Mouse (Mus musculus): Measurements from ENCODE around the gene Rnft1. TPM values are rescaled to one million over a fixed set of nuclear protein-coding genes. Genes with fewer than 3 reads are reported as not detected.

Gene Rnft1
- polyA plus RNA-seq, 1 experiment from 2014 or later = 52.4 TPM

GRCm38 (mm10) chr11:86500795-86501194, 16.3 kb downstream of the Rnft1 start:
- Histone ChIP-seq H3K4me3 (ENCODE audit: low read depth, low read length) (no peak overlapping the region), H3K27me3 (ENCODE audit: control insufficient read depth, insufficient read depth, low read length) (no peaks in the 10 kb centered on the region), H3K4me1 (ENCODE audit: control insufficient read depth, insufficient read depth, low read length) (no peaks in the 10 kb centered on the region), H3K27ac (ENCODE audit: low read length) (no peak overlapping the region), H3K9me3 (ENCODE audit: control insufficient read depth, low read depth, low read length) (no peaks in the 10 kb centered on the region), H3K9ac (replicated peaks; ENCODE audit: low read depth, low read length) (no peak overlapping the region), H3K36me3 (ENCODE audit: control insufficient read depth, insufficient read depth, low read length) (peaks cover 48% of the 10 kb centered on the region), H3K4me2 (replicated peaks; ENCODE audit: low read depth, low read length) (no peak overlapping the region)
- no peak for ATAC-seq (ENCODE audit: insufficient number of reproducible peaks, insufficient read depth, low FRiP score, low read depth)
- 67% methylated on average over 1 of the region's 1 CpGs for WGBS

GRCm38 (mm10) chr11:86503121-86503520, 18.7 kb downstream of the Rnft1 start:
- Histone ChIP-seq H3K4me1 (ENCODE audit: control insufficient read depth, insufficient read depth, low read length) (no peaks in the 10 kb centered on the region), H3K9ac (replicated peaks; ENCODE audit: low read depth, low read length) (no peak overlapping the region), H3K9me3 (ENCODE audit: control insufficient read depth, low read depth, low read length) (no peaks in the 10 kb centered on the region), H3K27ac (ENCODE audit: low read length) (no peak overlapping the region), H3K4me2 (replicated peaks; ENCODE audit: low read depth, low read length) (no peak overlapping the region), H3K27me3 (ENCODE audit: control insufficient read depth, insufficient read depth, low read length) (no peaks in the 10 kb centered on the region), H3K4me3 (ENCODE audit: low read depth, low read length) (no peak overlapping the region), H3K36me3 (ENCODE audit: control insufficient read depth, insufficient read depth, low read length) (peaks cover 50% of the 10 kb centered on the region)
- 85% methylated on average over 2 of the region's 2 CpGs for WGBS
- ATAC-seq (ENCODE audit: insufficient number of reproducible peaks, insufficient read depth, low FRiP score, low read depth) = no peak

GRCm38 (mm10) chr11:86507334-86507733, 22.9 kb downstream of the Rnft1 start:
- Histone ChIP-seq H3K27ac (ENCODE audit: low read length) (no peak overlapping the region), H3K27me3 (ENCODE audit: control insufficient read depth, insufficient read depth, low read length) (no peaks in the 10 kb centered on the region), H3K9ac (replicated peaks; ENCODE audit: low read depth, low read length) (no peak overlapping the region), H3K36me3 (ENCODE audit: control insufficient read depth, insufficient read depth, low read length) (peaks cover 72% of the 10 kb centered on the region), H3K4me3 (ENCODE audit: low read depth, low read length) (no peak overlapping the region), H3K9me3 (ENCODE audit: control insufficient read depth, low read depth, low read length) (no peaks in the 10 kb centered on the region), H3K4me1 (ENCODE audit: control insufficient read depth, insufficient read depth, low read length) (no peaks in the 10 kb centered on the region), H3K4me2 (replicated peaks; ENCODE audit: low read depth, low read length) (no peak overlapping the region)
- 58% methylated on average over 2 of the region's 2 CpGs for WGBS
- no peak for ATAC-seq (ENCODE audit: insufficient number of reproducible peaks, insufficient read depth, low FRiP score, low read depth)

GRCm38 (mm10) chr11:86507991-86508390, 23.5 kb downstream of the Rnft1 start:
- Histone ChIP-seq H3K36me3 (ENCODE audit: control insufficient read depth, insufficient read depth, low read length) (peaks cover 71% of the 10 kb centered on the region), H3K4me3 (ENCODE audit: low read depth, low read length) (no peak overlapping the region), H3K4me2 (replicated peaks; ENCODE audit: low read depth, low read length) (no peak overlapping the region), H3K27me3 (ENCODE audit: control insufficient read depth, insufficient read depth, low read length) (no peaks in the 10 kb centered on the region), H3K9me3 (ENCODE audit: control insufficient read depth, low read depth, low read length) (no peaks in the 10 kb centered on the region), H3K27ac (ENCODE audit: low read length) (no peak overlapping the region), H3K9ac (replicated peaks; ENCODE audit: low read depth, low read length) (no peak overlapping the region), H3K4me1 (ENCODE audit: control insufficient read depth, insufficient read depth, low read length) (no peaks in the 10 kb centered on the region)
- no peak for ATAC-seq (ENCODE audit: insufficient number of reproducible peaks, insufficient read depth, low FRiP score, low read depth)
- 95% methylated on average over 2 of the region's 2 CpGs for WGBS

- no peak overlapping the region for H3K27ac ChIP-seq (ENCODE audit: low read length)
- no peak for ATAC-seq (ENCODE audit: insufficient number of reproducible peaks, insufficient read depth, low FRiP score, low read depth)
- WGBS = 82% methylated on average over 3 of the region's 3 CpGs
- no peaks in the 10 kb centered on the region for H3K4me1 ChIP-seq (ENCODE audit: control insufficient read depth, insufficient read depth, low read length)
- no peak overlapping the region for H3K9ac ChIP-seq (replicated peaks; ENCODE audit: low read depth, low read length)
- no peak overlapping the region for H3K4me2 ChIP-seq (replicated peaks; ENCODE audit: low read depth, low read length)
- H3K4me3 ChIP-seq (ENCODE audit: low read depth, low read length) = no peak overlapping the region
- H3K36me3 ChIP-seq (ENCODE audit: control insufficient read depth, insufficient read depth, low read length) = peaks cover 65% of the 10 kb centered on the region
- H3K27me3 ChIP-seq (ENCODE audit: control insufficient read depth, insufficient read depth, low read length) = no peaks in the 10 kb centered on the region
- H3K9me3 ChIP-seq (ENCODE audit: control insufficient read depth, low read depth, low read length) = no peaks in the 10 kb centered on the region
These were observed 32.2 kb downstream of the Rnft1 start for GRCm38 (mm10) chr11:86516620-86517019.

GRCm38 (mm10) chr11:86517229-86517628, 32.8 kb downstream of the Rnft1 start:
- ATAC-seq (ENCODE audit: insufficient number of reproducible peaks, insufficient read depth, low FRiP score, low read depth) = no peak
- no peaks in the 10 kb centered on the region for H3K27me3 ChIP-seq (ENCODE audit: control insufficient read depth, insufficient read depth, low read length)
- H3K9me3 ChIP-seq (ENCODE audit: control insufficient read depth, low read depth, low read length) = no peaks in the 10 kb centered on the region
- H3K4me2 ChIP-seq (replicated peaks; ENCODE audit: low read depth, low read length) = no peak overlapping the region
- no peak overlapping the region for H3K4me3 ChIP-seq (ENCODE audit: low read depth, low read length)
- H3K9ac ChIP-seq (replicated peaks; ENCODE audit: low read depth, low read length) = no peak overlapping the region
- WGBS = 88% methylated on average over 3 of the region's 3 CpGs
- H3K36me3 ChIP-seq (ENCODE audit: control insufficient read depth, insufficient read depth, low read length) = peaks cover 65% of the 10 kb centered on the region
- H3K27ac ChIP-seq (ENCODE audit: low read length) = no peak overlapping the region
- no peaks in the 10 kb centered on the region for H3K4me1 ChIP-seq (ENCODE audit: control insufficient read depth, insufficient read depth, low read length)

- ATAC-seq (ENCODE audit: insufficient number of reproducible peaks, insufficient read depth, low FRiP score, low read depth) = no peak
- no peak overlapping the region for H3K9ac ChIP-seq (replicated peaks; ENCODE audit: low read depth, low read length)
- H3K4me3 ChIP-seq (ENCODE audit: low read depth, low read length) = no peak overlapping the region
- H3K4me2 ChIP-seq (replicated peaks; ENCODE audit: low read depth, low read length) = no peak overlapping the region
- H3K36me3 ChIP-seq (ENCODE audit: control insufficient read depth, insufficient read depth, low read length) = peaks cover 68% of the 10 kb centered on the region
- H3K27ac ChIP-seq (ENCODE audit: low read length) = no peak overlapping the region
- no peaks in the 10 kb centered on the region for H3K9me3 ChIP-seq (ENCODE audit: control insufficient read depth, low read depth, low read length)
- no peaks in the 10 kb centered on the region for H3K27me3 ChIP-seq (ENCODE audit: control insufficient read depth, insufficient read depth, low read length)
- no peaks in the 10 kb centered on the region for H3K4me1 ChIP-seq (ENCODE audit: control insufficient read depth, insufficient read depth, low read length)
- WGBS = 91% methylated on average over 7 of the region's 7 CpGs
These were observed 35.3 kb downstream of the Rnft1 start for GRCm38 (mm10) chr11:86519751-86520150.

GRCm38 (mm10) chr11:86527528-86527927, 43.1 kb downstream of the Rnft1 start:
- Histone ChIP-seq H3K4me2 (replicated peaks; ENCODE audit: low read depth, low read length) (no peak overlapping the region), H3K9me3 (ENCODE audit: control insufficient read depth, low read depth, low read length) (no peaks in the 10 kb centered on the region), H3K36me3 (ENCODE audit: control insufficient read depth, insufficient read depth, low read length) (peaks cover 63% of the 10 kb centered on the region), H3K4me3 (ENCODE audit: low read depth, low read length) (no peak overlapping the region), H3K27me3 (ENCODE audit: control insufficient read depth, insufficient read depth, low read length) (no peaks in the 10 kb centered on the region), H3K4me1 (ENCODE audit: control insufficient read depth, insufficient read depth, low read length) (no peaks in the 10 kb centered on the region), H3K9ac (replicated peaks; ENCODE audit: low read depth, low read length) (no peak overlapping the region), H3K27ac (ENCODE audit: low read length) (no peak overlapping the region)
- 88% methylated on average over 4 of the region's 4 CpGs for WGBS
- ATAC-seq (ENCODE audit: insufficient number of reproducible peaks, insufficient read depth, low FRiP score, low read depth) = no peak

GRCm38 (mm10) chr11:86532834-86533233, 48.4 kb downstream of the Rnft1 start:
- no peak overlapping the region for H3K4me2 ChIP-seq (replicated peaks; ENCODE audit: low read depth, low read length)
- no peak overlapping the region for H3K27ac ChIP-seq (ENCODE audit: low read length)
- H3K4me3 ChIP-seq (ENCODE audit: low read depth, low read length) = no peak overlapping the region
- 47% methylated on average over 1 of the region's 1 CpGs for WGBS
- no peaks in the 10 kb centered on the region for H3K9me3 ChIP-seq (ENCODE audit: control insufficient read depth, low read depth, low read length)
- H3K36me3 ChIP-seq (ENCODE audit: control insufficient read depth, insufficient read depth, low read length) = peaks cover 36% of the 10 kb centered on the region
- no peak overlapping the region for H3K9ac ChIP-seq (replicated peaks; ENCODE audit: low read depth, low read length)
- no peaks in the 10 kb centered on the region for H3K4me1 ChIP-seq (ENCODE audit: control insufficient read depth, insufficient read depth, low read length)
- ATAC-seq (ENCODE audit: insufficient number of reproducible peaks, insufficient read depth, low FRiP score, low read depth) = no peak
- H3K27me3 ChIP-seq (ENCODE audit: control insufficient read depth, insufficient read depth, low read length) = no peaks in the 10 kb centered on the region
